Mouse (Mus musculus) Muller cell, postnatal 12 days (primary cell): ENCODE data around the gene Anxa5.
A peak's percentile ranks its signal among the peaks of the same experiment; 100 is the strongest.

Experiments used
- DNase-seq: peaks from one replicate; pipeline ENCODE4 v3.0.0-alpha.2; 2015; ENCODE audit errors: inconsistent ontology term

Anxa5 gene

DNA sequence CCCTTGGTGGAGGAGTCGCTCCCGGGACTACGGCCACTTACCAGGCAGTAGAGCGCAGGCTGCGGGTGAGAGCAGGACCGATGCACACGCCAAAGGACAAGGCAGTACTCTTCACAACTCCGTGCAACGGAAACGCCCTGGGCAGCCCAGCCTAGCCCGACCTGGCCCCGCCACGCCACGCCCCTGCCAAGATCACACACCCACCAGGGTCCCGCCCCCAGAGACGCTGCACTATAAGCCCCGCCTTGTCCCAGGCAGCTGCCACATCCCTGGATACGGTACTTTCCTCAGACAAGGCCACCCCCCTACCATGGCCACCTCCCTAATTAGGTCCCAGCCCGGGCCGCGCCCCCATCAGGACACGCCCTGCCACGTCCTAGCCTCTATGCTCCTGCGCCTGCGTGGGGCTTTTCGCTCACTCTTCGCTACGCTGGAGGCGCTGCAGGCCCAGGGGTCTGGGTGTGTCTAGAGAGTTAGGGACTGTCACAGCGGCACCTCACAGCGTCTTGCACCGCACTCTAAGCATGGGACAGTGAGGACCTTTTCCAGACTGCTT is at the start of gene Anxa5, which contains the start of gene 1810062G17Rik:
TSS of gene Anxa5 (minus strand) at position 363 of the 556 bp plus-strand sequence.
TSS of gene 1810062G17Rik (plus strand) at position 406 of the 556 bp plus-strand sequence.
- DNase-seq, result peak; percentile 100

DNA sequence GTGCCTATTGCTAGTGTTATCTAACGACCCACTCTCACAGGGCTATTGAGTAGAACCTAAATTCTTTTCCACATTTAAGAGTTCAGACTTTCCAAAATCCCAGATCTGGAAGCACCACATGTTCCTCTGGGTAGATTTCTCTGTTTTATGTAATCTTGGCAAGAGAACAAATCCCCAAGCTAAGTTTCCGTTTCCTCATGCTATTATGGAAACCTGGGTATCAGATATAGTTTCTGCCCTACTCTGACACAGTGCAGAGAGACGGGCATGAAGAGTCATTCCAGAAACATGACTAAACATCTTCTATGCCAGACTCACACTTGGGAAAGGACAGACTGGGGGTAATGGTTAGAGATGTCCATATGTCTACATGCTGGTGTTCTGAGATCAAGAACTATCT is 48.8 kb upstream of the Anxa5 start:
- DNase-seq, result no peak

DNA sequence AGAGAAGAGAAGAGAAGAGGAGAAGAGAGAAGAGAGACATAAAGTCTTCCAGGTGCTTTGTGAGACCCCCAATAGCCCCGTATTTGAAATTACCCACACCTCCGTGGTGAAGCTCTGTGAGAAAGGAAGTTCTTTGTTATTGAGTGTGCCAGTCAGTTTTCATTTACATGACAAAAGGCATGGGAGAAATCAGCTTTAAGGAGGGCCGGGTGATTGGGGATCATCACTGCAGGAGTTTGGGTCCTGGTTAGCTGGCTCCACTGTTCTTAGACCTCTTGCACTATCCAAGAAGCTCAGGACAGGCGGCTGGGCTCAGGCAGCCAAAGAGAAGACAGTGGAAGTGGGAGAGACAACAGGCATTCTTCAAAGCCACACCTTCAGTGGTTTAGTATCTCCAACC is 46.4 kb upstream of the Anxa5 start:
- DNase-seq, result no peak

DNA sequence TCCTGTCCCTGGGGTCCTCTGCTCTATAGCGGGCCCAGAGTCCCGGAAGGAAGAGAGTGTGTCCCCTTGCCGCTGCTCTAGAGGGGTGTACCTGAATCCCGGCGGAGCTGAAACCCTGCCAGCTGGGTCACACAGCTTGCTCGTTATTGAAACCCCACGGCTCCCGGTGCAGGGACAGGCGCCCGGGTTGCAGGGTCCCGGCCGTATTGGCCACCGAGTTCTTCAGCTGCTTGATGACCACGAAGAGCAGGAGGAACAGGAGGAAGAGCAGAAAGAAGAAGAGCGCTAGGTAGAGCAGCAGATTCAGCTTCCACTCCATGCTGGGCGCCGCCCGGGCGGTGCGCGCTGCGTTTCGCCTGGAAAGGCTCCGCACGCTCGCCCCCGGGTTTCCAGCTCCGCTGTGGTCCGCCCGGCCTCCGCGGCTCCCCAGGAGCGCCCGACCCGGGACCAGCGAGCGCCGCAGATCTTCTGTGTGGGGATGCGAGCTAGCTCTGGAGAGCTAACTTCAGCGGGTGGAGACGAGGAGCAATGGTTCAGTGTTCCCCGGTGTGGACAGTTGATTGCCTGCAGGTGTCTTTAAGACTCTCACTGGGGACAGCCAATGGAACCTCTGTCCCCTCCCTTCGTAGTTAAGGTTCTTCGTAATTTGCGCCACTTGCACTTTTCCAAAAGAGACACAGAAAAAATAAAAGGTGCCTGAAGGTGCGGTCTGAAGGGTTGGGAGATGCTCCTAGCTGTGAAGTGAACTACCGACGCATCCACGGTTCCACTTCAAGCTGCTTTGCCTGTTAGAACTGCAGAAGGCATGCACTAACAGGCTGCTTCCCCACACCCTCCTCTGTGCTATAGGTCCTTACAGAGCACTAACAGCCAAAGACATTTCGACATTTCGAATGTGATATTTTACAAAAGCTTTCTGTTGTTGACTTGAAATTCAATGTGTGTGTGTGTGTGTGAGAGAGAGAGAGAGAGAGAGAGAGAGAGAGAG is 45.7 kb upstream of the Anxa5 start, which contains the start of gene Gm11549:
TSS of gene Gm11549 (minus strand) at position 741 of the 988 bp plus-strand sequence.
- peak; percentile 57 for DNase-seq

DNA sequence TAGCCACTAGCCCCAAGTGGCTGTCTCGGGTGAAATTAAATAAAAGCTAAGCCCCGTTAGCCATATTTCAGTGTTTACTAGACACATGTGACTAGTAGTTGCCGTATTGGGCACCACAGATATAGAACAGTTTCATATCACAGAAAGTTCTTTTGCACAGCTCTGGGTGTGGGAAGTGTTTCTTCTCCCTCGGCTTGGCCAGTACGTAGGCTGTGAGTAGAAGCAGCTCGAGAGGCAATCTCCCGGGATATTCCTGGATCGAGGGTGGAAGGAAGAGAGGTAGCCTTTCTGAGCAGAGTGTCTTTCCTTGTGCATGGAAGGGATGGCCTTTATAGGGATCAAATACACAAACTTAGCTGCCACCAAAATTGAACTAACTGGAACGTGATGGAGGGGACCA is 40.5 kb upstream of the Anxa5 start:
- DNase-seq, result no peak

DNA sequence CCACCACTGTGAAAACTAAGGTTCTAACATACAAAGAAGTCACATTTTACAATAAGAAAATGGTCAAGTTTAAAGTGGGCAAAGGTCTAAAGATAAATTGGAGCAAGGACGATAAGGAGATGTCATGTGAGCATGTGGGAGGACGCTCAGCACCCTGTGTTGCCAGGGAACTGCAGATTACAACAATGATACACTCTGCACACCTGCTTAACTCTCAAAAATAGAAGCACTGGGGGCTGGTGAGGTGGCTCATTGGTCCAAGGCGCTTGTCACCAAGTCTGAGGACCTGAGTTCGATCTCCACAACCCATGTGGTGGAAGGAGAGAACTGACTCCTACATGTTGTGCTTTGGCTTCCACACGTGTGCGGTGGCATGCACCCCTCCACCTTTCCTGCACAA is 35.8 kb upstream of the Anxa5 start:
- no peak for DNase-seq

DNA sequence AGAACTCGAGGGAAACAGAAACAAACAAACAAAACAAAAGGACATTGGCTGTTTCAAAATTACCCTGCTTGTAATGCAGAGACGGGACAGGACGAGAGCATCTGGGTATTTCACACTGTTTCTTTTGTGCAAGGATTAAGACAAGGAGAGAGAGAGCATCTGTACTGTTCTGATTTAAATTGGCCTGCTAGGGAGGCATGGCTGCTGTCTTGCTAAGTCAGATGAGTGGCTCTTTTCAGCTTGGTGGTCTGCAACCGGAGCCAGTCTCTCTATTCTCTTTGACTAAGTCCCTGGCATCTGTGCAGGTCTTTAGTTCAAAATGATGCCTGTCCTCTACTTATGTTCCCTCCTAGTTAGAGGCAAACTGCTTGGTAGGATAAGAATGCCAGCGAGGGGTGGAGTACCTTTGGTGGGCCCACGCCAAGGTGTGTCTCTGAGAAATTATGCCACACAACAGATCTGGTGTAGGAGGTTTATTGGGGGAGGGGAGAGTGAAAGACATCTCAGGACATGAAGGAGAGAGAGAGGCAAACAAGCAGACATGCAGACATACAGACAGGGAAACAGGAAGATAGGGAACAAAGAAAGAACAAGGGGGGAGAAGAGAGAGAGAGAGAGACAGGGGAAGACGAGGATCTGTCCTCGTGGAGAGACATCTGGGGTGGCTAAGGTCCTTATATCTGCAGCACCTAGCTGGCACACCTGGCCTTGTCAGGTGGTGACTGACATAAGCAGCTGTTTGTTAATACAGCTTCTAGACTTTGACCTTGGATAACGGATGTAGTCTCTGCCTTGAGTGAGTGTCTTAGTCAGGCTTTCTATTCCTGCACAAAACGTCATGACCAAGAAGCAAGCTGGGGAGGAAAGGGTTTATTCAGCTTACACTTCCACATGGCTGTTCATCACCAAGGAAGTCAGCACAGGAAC is 30.4 kb upstream of the Anxa5 start:
- no peak for DNase-seq

DNA sequence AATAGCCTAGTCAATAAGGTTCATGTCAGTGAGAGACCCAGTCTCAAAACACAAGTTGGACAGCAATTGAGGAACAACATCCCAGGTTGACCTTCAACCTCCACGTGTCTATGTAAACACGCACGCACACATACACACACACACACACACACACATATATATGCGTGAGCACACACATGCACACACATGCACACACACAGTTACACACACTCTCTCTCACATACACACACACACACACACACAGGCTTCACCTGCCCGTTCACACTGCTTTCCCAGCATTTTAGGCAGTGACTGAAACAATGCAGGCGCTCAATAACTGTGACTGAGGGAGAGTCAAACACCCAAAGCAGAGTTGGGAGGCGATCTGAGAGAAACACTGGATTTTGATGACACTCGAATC is 29.6 kb upstream of the Anxa5 start:
- DNase-seq, result no peak

DNA sequence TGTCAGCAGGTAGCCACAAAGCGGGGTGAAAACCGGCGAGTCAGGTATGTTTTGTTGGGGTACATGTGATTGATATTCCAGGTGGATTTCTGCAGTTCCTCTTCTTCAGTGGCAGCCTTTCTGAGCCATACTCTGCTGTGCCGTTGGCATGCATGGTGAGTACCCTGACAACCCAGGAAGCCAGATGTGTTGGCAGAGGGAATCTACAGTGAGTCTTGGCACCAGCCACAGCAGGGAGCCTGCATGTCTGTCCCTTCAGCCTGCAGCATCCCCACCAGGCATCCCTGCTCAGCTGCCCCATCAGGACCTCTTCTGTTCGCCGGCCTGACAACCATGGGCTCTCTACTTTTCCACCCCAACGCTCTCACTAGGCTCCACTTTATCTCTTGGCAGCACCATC is 25.9 kb upstream of the Anxa5 start:
- no peak for DNase-seq

DNA sequence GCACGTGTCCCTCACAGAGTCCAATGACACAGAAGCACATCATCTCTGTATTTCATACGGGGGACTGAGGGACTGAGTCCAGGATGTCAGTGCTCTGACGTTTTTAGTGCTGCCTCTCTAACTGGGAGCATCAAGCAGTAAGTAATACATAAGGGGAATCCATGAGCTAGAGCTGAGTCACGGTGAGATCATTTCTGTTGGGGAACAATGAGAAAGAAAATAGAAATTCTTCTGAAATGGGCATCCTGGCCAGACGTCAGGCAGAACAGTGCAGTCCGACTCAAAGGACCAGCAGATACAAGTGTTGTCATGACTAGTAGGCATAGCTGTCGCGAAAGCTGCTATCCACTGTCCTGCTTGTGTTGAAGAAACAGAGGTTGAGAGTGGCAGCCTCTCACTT is 25.3 kb upstream of the Anxa5 start:
- DNase-seq, result no peak

DNA sequence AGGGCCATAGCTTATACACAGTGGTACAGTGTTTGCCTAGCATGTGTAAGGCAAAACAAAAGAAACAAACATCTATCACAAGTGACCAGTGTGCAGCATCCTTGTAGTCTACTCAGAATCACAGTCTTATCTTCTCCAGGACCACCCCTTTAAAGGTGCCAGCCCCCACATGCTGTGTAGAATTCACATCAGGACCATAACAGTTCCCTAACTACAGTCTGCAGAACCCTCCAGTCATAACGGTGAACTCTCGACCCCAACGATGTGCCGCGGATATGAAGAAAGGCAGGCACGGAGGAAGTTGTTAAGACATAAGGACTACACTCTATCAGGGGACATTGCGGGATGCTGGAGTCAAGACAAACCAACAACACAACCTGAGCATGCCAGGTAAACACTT is 23.7 kb upstream of the Anxa5 start:
- no peak for DNase-seq

DNA sequence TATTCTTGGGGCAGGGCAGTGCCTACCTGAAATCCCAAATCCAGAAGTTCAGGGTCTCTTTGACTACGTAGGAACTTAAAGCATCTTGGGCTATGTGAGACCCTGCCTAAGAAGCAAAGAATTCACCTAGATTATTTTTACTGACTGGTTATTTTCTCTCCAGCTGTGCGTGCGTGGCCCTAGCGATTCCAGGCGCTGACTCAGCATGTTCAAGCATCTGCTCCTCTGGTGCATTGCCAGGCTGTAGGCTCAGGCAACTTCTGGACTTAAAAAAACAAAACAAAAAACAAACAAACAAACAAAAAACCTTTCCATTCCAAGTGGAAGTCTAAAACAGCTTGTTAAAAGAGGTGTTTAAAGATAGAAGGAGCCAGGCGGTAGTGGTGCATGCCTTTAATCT is 22.5 kb upstream of the Anxa5 start:
- no peak for DNase-seq

DNA sequence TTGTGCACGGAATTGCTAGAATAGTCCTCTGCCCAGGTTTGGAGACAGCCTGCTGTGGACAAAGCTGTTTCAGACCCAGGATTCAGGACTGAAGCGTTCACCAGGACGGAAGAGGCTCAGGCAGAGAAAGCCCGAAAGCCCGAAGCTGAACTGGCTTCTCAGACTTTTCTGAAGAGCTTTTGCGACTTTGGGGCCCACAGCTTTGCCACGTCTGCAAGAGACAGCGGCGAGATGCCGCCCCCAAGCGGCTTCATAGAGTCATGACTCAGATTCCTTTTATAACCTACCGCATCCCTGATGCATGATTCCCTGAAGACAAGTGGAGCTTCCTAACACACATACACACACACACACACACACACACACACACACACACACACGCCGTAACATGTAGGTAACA is 21.1 kb upstream of the Anxa5 start:
- peak; percentile 76 for DNase-seq

DNA sequence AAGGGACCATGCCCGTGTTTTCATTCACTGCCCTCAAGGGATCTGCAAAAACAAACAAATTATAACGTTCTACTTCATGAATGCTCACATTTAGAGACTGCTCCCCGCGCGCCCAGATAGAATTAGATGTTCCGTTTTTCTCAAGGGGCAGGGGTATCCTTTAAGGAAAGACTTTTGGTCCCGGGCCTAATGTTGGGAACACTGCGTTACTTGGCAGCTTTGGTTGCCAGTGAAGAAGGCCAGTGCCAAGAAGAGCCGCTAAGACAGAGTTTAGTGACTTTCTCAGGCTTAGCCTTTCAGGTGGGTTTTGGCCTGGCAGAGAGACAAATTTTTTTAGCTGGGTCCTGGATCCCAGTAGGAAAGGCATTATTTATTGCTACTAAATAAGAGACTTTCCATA is 20.6 kb upstream of the Anxa5 start:
- DNase-seq, result no peak

DNA sequence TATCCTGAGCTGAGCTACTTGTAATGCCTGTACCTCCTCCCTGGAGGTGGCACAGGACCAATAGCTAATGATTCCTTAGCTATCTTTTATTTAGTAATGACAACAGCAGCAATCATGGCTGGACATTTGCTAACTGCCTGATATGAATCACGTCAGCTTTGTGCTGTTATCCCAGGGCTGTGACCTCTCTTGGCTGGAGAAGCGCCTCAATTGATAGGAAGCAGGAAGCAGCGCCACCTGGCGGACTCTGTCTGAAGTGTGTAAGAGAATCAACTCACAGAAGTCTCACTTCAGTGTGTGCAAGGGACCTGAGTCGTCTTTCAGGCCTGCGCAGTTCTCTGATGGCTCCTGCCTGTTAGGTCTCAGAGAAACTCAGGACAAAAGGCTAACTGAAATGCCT is 19.7 kb upstream of the Anxa5 start:
- DNase-seq, result peak; percentile 87

DNA sequence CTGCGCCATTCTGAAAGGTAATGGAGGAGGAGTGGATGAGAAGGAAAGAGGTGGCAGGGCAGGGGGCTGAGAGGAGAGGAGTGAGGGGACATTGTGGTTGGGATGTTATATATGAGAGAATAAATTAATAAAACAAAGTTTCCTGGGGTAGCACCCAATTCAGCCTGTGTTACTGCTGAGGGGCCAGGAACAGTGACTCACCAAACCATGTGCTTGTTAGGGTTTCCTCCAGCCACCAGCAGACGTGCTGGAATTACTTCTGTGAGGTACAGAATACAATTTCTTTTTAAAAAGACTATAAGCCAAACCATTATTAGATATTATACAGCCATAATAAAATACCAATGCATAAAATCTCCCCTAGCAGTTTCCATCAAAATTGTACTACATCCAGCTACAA is 18.9 kb upstream of the Anxa5 start:
- DNase-seq, result peak; percentile 32

DNA sequence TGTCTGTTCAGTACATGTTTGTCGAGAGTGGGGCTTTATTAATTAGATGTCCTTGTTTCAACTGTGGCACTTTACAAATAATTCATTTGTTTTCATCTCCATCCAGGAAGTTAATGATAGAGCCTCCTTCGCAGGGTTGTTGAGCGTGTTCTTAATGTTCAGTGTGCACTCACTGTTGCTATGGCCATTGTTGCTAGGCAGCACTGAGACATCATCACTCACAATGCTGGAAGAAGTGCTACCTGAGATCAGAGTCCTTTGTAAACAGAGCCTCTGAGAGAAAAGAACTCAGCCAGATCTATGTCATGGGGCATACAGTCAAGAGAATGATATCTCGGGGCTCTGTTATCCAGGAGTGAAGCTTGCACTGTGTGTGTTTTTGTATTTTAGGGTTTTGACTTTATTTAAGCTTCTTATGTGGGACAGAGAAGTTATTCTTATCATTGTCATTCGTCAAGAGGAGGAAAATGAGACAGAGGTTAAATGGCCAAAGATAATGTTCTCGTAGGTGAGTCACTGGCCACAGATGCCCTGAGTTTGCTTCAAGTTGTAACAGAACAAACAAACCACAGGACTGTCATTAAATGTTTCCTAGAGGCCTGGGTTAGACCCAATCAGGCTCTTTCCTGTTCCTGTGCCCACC is 18.1 kb upstream of the Anxa5 start:
- DNase-seq, result no peak

DNA sequence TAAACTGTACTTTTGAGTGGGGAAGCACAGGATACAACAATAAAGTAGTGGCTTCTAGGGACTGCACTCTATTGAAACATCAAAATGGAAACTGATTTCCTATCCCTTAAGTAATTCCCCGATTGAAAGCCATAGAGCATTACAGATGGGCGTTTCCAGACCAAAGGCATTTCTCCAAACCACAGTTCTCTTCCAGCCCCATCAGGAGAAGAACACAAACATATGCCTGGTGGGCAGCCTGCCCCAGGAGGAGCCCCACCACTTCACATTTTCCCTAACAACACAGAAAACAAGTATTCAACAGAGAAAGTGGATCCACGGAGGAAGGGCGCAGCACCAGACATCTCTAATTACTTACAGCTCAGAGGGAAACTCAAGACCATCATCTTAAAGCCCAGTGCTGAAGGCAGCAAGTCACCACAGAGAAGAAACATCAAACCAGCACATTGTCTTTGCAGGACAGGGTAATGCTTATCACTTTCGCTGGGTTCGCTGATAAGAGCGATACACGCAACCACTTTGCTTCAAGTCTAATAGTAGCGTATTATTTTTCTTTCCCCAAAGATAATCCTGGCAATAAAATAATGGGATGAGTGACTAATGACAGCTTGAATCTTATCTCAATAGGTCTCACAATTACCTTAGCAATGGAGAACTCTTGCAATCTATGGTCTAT is 17.2 kb upstream of the Anxa5 start:
- DNase-seq, result no peak

DNA sequence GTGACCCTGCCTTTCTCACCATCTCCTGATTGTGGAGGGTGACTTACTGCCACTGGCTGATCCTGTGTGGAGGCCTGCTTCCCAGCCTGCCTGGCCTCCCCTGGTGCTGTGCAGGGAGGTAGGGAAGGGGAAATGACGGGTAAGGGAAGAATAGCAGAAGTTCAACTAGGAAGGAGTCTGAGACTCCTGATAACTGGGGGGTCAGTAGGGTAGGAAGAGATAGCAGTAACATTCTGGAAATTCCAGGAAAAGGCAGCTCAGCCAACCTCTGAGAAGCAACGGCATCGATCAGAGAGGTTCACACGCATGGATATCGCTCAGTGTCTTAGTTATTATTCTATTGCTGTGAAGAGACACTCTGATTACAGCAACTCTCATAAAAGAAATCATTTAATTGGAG is 15.8 kb upstream of the Anxa5 start:
- DNase-seq, result no peak

DNA sequence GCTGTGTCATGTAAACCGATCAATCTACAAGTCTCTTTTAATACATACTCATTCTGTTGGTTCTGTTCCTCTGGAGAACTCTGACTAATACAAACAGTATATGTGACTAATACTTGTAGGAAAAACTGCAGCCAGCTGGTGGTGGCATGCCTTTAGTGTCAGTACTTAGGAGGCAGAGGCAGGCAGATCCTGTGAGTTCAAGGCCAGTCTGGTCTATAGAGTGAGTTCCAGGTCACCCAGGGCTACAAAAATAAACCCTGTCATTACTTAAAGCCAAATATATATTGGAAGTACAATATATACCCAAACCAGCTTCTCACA is 13.9 kb upstream of the Anxa5 start:
- DNase-seq, result no peak
